Mouse (Mus musculus) spleen, adult 2 months (tissue): ENCODE data around the gene Rnf152.

Source experiments
- CTCF ChIP-seq: fragments of 200-500 bp; IDR thresholded peaks from 2 replicates; pipeline ENCODE4 v1.5.1; 2011; ENCODE audit warnings: mild to moderate bottlenecking, inconsistent platforms; ENCODE audit not compliant: insufficient read depth, insufficient read length, insufficient replicate concordance; ENCODE audit errors: extremely low read depth
- POLR2A ChIP-seq: fragments of 200-500 bp; IDR thresholded peaks from 2 replicates; pipeline ENCODE4 v1.6.1; 2011; ENCODE audit warnings: low read depth, low read length, inconsistent platforms

- no peak for TF ChIP-seq POLR2A
- TF ChIP-seq CTCF = no peak
Measured at GRCm38 (mm10) chr1:105384141-105384937, 27.8 kb upstream of the Rnf152 start.
